Mouse (Mus musculus) spleen, embryonic (tissue): Measurements from ENCODE around the gene Mtx3.
"Not testable (repeated sequence)": the region's sequence is repeated elsewhere in the genome, so short reads cannot be mapped to it uniquely, and the experiment has no call there.

ENCODE experiments used
- CTCF ChIA-PET: fragments of 350-600 bp; sonication (Branson Sonifier 250); formaldehyde crosslinking; loops from one replicate; lab custom pipeline; 2022; lab: Charles Lee

Gene Mtx3

DNA sequence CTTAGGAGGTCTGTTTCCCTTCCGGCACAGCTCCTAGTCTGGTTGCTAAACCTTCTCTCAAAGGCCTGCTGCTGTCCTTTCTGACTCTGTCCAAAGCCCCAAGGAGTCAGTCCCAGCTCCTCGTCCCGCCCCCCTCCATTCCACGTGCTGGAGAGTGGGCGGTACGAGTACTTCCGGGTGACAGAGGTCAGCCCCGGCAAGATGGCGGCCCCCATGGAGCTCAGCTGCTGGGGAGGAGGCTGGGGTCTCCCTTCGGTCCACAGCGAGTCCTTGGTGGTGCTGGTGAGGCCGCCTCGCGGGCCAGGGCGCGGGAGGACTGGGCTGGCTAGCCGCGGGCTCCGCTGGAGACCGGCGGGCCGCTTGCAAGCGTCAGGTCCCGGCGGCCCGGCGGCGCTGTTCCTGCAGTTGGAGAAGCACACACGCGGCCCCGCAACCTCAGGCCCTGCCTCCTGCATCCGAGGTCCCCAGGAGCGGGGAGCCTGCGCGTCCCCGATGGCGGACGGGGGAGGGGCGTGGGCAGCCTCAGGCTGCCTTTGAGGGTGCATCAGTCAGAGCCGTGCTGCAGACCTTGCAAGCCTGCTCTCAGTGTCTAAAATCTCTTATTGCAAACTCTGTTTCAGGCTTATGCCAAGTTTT is at the start of gene Mtx3:
Mtx3 (plus strand) TSS at position 175 of the 636 bp plus-strand sequence.
- CTCF ChIA-PET, result no interaction called here

DNA sequence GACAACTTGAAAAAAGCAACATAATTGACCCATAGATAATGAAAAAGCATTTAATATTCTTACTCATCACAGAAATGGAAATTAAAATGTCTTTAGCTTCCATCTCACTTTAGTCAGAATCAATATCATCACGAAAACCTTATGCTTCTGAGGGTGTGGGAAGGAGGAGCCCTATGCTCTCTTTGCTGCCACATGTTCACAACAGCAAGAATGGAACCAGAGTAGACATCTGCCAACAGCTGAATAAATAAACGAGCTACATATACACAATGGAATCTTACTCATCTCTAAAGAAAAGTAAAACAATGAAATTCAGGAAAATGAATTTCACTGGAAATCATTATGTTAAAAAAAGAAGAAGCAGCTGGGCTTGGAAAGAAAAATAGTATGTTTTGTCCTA is 45.7 kb upstream of the Mtx3 start:
- CTCF ChIA-PET, result no interaction called here

DNA sequence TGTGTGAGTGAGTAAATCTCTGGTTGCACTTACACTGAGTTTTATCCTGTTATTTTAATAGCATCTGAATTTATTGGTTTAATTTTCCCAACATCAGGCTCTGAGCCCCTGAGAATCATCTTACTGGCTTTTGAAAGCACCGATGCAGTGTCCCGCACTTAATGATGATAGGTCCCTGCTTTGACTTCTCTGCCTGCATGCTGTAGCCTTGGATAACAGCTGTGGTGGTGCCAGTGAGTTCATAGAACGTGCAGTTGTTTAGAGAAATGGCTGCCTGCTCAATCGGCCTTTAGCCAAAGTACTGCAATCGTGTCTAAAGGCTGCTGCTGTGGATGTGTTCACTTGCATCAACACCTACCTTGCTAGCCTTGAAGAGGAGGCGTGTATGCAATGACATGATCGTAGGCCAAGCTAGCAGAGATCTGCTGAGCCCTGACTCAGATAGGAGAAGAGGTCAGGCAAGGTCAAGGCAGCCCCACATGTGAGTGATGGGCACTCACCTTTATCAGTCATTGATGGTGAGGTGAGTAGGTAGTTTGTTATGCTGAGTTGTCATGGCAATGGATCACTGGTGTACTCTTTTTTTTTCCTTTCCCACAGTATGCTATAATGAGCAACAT is 45.1 kb upstream of the Mtx3 start:
- CTCF ChIA-PET, result no interaction called here

DNA sequence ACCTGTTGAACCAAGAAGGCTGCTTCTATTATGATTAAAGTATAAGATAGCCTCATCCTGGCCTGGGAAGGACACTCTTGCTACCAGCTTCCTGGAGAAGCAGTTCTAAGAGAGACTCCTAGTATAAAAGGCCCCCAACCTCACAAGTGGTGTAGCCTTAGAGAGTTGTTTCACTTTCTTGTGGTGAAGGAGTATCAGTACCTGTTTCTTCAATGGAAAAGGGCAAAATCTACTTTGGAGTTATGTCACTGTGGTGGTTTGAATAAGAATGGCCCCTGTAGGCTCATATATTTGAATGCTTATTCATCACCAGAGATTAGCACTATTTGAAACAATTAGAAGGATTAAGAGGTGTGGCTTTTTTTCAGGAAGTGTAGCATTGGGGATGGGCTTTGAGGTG is 37.8 kb upstream of the Mtx3 start:
- CTCF ChIA-PET, result no interaction called here

DNA sequence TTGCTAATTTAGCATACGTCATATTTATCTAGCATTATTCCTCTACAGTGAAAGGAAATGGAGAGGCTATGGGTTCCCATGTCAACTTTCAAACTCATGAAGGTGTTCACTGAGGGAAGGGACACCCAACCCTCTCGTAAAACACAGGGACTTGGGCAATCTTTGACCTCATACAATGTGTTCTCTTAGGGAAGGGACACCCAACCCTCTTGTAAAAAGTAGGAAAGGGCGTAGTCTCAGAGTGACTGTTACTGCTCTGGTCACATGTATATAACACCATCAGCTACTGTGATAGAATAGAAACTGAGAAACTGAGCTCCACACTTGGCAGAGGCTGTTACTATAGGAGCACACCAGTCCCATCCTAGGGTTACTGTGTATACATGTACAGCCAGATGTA is 36.7 kb upstream of the Mtx3 start:
- CTCF ChIA-PET, result no interaction called here

DNA sequence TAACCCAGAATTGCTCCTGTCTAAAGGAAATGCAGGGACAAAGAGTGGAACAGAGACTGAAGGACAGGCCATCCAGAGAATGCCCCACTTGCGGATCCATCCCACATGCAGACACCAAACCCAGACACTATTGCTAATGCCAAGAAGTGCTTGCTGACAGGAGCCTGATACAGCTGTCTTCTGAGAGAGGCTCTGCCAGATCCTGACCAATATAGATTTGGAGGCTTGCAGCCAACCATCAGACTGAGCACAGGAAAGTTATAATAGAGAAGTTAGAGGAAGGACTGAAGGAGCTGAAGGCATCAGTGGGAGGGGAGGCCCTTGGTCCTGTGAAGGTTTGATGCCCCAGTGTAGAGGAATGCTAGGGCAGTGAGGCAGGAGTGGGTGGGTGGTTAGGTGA is 34.0 kb upstream of the Mtx3 start:
- CTCF ChIA-PET, result not testable (repeated sequence)

DNA sequence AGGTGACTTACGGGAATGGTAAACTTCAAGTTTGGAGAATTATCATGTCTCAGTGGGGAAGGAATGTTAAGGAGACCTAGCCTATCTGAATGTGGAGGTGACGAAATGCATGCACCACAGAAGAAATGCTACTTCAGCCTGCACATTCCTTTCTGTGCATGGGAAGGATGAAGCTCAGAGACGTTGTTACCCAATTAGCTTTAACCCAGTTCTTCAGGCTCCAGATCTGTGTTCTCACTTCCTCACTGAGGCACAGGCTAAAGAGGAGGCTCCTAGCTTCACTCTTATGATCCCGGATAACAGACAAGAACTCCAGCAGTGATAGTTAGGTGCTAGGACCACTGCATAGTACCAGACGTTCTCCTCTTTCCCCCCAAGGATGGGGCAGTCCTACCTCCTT is 28.2 kb upstream of the Mtx3 start:
- CTCF ChIA-PET, result no interaction called here

DNA sequence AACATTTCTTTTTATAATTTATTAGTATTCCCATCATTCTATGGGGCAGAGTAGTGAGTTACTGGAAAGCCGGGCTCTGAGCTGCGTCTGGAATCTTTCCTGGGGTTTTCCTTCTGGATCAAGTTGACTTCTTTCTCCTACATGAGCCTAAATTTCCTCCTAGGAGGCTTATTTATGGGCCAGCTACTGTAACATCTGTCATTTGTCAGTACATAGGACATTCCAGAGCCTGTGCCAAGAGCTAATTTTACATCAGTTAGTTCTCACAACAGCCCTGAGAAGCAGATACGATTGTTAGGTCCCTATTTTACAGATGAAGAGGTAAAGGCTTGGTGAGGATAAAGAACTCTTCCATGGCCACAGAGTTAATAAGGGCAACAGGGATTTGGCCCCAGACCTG is 27.2 kb upstream of the Mtx3 start:
- CTCF ChIA-PET, result no interaction called here

DNA sequence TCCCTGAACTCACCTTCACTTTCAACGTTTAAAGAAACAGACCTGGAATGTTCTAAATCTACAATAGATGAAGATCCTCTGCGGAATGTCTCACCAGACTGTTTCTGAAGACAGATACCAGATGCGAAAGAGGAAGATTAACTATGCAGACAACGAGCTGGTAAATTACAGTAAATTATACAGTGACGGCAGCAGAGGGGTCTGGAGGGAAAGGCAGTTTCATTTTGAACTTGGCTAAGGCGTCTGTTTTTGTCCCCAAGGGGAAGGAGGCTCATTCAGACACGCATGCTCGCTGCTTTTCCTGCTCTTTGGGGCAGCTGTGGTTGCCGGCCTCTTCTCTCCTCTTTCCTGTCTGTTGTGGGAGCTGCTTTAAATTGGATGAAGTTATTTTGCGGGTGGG is 15.7 kb upstream of the Mtx3 start:
- CTCF ChIA-PET, result no interaction called here

DNA sequence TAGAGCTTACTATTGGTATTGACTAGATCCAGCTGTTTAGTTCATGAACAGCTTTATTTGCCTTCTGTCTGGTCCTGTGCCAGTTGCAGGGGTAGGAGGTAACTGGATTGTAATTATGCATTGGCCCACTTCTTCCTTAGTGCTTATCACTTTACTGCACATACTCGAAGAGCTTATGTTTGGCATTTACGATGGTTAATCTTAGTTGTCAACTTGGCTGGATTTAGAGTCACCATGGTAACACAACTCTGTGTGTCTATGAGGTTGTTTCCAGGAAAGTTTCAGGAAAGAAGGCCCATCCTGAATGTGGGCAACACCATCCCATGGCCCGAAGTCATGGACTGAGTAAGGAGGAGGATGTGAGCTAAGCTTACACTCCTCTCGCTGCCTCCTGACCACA is 11.4 kb upstream of the Mtx3 start:
- CTCF ChIA-PET, result no interaction called here

DNA sequence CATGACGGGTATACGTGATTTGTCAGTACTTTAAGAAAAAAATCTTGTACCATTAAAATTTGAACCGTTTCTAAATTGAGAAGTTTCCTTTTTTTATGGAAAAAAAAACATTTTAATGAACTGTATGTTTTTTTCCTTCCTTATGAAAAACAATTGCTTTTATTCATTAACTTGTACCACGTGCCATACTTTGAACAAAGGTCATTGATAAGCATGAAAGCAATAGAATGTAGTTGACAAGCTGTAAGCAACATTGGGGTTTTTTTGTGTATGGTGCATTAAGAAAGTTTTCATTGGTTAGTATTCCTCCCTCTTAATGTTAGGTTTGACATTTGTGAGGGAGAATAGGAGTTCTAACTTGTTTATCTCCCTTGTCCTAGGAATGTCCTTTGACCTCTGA is 1.9 kb downstream of the Mtx3 start:
- CTCF ChIA-PET, result no interaction called here

DNA sequence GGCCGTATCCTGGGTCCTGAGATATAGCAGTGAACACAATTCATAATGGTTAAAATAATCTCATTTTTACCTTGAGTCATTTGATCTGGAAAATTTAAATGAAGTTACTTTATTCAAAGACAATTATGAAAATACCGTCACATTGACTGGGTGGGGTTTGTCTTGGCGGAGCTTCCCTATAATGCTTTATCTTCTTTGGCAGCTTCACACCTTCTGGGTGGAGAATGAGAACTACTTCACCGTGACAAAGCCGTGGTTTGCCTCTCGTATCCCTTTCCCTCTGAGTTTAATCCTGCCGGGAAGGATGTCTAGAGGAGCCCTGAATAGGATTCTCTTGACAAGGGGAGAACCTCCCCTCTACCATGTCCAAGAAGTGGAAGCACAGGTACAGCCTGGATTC is 2.8 kb downstream of the Mtx3 start:
- CTCF ChIA-PET, result no interaction called here

DNA sequence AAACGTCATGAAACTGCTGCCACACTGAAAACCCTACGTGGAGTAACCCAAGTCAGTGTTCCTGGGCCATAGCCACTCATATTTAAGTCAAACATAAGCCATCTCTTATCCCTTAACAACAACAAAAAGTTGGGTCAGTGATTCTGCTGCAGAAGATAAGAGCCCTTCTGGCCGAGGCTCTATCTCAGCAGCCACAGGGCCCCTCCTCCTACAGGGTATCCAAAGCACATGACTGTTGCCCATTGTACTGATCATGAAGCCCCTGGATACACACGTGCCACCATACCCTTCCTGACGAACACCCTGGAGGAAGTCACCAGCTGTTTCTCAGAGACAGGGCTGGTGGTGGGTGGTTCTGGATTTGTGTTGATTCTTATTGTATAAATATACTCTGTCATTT is 3.4 kb downstream of the Mtx3 start:
- CTCF ChIA-PET, result no interaction called here

DNA sequence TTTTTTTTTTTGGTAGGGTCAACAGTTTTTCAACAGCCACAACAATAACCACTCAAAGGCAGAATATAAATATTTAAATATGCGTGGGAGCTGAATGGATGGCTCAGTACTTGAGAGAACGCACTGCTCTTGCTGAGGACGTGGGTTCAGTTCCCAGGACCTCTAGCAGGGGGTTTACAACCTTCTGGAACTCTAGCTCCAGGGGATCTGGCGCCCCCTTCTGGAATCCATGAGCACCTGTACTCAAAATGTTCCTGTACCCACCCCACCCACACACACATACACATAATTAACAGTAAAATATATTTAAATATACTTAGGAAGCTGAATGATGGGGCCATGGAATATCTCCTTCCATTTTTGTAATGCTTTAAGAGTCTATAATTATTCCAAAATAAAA is 11.3 kb downstream of the Mtx3 start:
- CTCF ChIA-PET, result no interaction called here

DNA sequence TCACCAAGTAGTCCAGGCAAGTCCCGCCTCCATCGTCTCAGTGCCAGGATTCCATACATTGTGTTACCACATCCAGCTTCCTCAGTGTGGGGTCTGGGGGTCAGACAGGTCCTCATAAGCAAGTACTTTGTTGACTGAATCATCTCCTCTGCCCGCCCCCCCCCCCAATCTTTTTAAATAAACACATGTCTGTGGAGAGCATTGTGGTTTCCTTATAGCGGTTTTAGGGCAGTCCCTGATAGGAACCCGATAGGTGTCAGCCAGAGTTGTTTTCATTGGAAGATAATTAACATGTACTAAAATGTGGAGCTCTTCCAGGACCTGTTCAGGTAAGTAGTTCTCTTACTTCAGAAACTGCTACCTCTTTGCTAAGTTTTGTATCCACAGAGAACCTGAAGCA is 14.2 kb downstream of the Mtx3 start:
- CTCF ChIA-PET, result no interaction called here

DNA sequence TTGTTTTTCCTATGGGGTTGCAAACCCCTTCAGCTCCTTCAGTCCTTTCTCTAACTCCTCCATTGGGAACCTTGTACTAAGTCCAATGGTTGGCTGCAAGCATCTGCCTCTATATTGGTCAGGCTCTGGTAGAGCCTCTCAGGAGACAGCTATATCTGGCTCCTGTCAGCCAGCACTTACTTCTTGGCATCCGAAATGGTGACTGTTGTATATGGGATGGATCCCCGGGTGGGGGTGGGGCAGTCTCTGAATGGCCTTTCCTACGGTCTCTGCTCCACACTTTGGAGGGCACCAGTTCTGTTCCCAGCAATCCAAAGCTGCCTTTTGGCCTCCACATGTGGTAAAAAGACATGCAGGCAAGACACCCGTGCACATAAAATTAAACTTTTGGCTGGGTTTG is 15.4 kb downstream of the Mtx3 start:
- CTCF ChIA-PET, result no interaction called here

DNA sequence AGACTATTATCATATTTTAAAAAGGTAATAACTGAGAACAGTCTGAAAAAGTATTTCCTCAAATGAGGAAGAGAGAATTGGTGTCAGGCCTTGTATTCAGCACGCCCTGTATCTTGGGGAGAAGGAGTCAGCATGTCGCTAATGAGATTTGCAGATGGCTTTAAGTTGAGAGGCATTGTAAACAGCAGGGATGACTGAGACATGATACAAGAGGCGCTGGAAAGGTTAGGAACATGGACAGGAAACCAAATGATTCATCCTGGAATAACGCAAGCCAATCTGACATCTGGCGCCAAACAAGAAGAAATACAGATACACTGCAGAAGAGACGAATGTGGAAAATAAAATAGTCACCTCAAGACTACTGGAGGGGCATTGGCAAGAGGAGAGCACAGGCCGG is 20.8 kb downstream of the Mtx3 start:
- CTCF ChIA-PET, result no interaction called here

DNA sequence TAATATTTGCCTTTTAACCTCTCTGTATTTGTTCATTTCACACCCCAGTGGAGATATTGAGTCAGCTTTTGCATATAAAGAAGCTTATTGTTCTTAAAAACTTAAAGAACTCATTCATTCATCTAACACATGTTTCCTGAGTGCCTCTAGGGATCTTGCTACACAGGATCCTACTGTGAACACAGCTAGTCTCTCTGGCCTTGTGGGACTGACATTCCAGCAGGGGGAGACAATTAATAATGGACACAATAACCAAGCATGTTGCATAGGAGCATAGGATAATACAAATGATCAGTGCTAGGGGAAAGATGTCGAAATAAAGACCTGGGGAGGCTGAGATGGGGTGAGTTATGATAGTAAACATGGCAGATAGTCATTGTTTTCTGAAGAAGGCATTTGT is 22.1 kb downstream of the Mtx3 start:
- CTCF ChIA-PET, result interaction anchor here (0.5 kb wide), 1 partner anchor 1867 kb away, joined by 14 read pairs; no protein-coding TSS in a partner anchor

DNA sequence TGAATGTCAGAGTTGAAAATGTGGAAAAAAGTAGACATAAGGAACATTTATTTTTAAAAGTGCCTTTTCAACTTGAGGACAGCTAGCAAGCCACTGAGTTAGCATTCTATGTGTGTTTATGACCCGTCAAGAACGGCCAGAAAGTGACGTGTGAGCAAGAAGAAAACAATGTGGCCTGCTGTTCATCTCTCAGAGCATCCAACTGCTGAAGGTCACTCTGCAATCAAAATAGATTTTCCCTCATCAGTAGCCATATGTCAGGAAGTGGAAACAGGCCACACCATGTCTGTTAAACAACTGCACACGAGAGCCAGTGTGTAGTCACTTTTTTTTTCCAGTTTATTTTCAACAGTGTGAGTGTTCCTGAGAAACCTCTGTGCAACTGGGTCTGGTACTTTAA is 35.0 kb downstream of the Mtx3 start:
- CTCF ChIA-PET, result no interaction called here

DNA sequence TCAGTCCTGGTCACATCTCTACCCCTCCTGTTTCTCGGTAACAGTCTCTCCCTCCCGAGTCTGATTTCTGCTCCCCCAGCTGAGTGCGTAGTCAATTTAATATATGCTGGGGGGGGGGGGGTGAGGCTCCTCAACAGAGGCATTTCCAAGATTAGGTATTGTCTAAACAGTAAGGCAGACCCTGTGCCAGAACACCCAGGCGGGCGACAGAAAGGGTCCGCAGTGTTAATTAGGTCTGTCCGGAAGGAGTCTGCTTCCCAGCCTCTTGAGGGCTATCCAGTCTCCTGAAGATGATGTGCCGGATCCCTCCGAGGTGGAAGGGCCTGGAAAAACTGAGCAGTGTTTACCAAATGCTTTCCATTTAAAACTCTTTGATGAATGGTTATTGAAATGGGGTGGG is 35.4 kb downstream of the Mtx3 start:
- CTCF ChIA-PET, result interaction anchor here (0.6 kb wide), 1 partner anchor 630 kb away, joined by 3 read pairs; no protein-coding TSS in a partner anchor

DNA sequence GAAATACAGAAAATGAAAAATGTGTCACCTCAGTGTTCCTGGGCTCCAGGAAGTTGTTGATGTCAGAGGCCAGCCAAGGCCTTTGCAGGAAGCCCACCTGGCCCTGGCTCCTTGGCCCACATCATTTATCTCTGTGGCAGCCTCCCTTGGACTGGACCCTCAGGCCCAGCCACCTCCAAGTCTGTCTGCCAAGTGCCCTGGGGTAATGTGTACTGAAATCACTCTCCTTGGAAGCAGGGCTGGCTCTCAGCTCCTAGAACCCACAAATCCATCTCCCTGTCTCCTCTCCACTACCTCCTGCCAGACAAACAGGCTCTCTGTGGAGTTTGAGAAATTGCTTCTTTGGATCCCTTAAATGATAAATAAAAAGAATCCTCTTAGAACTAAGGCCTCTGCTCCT is 36.0 kb downstream of the Mtx3 start:
- CTCF ChIA-PET, result interaction anchor here (0.6 kb wide), 1 partner anchor 630 kb away, joined by 3 read pairs; no protein-coding TSS in a partner anchor

DNA sequence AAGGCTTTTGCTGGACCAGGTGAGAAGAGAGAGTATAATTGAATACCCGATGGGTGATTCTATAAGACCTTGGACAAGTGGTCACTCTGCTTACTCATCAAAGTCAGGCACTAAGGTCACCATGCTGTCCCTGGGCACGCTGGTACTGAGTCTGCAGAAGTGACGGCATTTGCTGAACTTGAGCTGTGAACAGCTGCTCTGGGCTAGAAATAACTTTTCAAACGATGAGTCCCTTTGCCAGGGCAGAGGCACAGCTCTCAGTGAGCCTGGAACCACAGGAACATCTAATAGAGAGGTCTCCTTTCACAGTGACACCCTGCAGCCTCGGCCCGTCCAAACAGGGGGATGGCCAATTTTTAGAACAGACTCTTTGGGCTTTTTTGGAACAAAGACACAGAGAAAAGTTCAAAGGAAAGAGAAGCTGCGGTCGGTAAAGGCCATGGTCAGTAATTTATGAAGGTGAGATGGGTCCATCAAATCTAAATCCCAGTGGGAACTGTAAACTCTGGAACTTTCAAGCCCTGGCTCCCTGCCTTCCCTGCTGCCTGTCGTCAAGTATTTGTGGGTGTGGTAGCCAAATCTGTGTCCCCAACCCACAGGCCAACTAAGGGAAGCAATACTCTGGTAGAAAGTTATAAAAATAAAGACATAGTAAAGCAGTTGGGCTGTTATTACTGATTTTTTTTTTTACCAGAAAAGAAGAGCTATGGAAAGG is 37.9 kb downstream of the Mtx3 start:
- CTCF ChIA-PET, result no interaction called here
